Mouse (Mus musculus) testis, adult 2 months (tissue): ENCODE measurements around the gene D630045J12Rik. TPM values are rescaled to one million over a fixed set of nuclear protein-coding genes. Genes with fewer than 3 reads are reported as not detected.

Source experiments
- H3K27ac ChIP-seq: fragments of 200-500 bp; 2 replicates; pipeline ENCODE4 v1.5.1; 2012; ENCODE audit warnings: low read depth, low read length; ENCODE audit not compliant: control insufficient read depth, insufficient read depth
- H3K27me3 ChIP-seq: fragments of 200-500 bp; 2 replicates; pipeline ENCODE4 v1.6.1; 2012; ENCODE audit warnings: mild to moderate bottlenecking, low read length, moderate library complexity; ENCODE audit not compliant: control insufficient read depth, insufficient read depth
- H3K36me3 ChIP-seq: fragments of 200-500 bp; 2 replicates; pipeline ENCODE4 v1.6.1; 2012; ENCODE audit warnings: mild to moderate bottlenecking, low read length; ENCODE audit not compliant: control insufficient read depth, insufficient read depth
- H3K4me1 ChIP-seq: fragments of 200-500 bp; 2 replicates; pipeline ENCODE4 v1.6.1; 2012; ENCODE audit warnings: low read length; ENCODE audit not compliant: control insufficient read depth, insufficient read depth
- H3K4me3 ChIP-seq: fragments of 200-500 bp; 2 replicates; pipeline ENCODE4 v1.5.1; 2012; ENCODE audit warnings: low read depth, mild to moderate bottlenecking, low read length, moderate library complexity, mixed read lengths; ENCODE audit not compliant: control insufficient read depth
- CTCF ChIP-seq: fragments of 200-500 bp; IDR thresholded peaks from 2 replicates; pipeline ENCODE4 v1.5.1; 2012; ENCODE audit warnings: low read depth, mild to moderate bottlenecking, inconsistent platforms, low read length, moderate library complexity; ENCODE audit not compliant: control insufficient read depth, insufficient read depth, insufficient replicate concordance
- POLR2A ChIP-seq: fragments of 200-500 bp; IDR thresholded peaks from 2 replicates; pipeline ENCODE4 v1.6.1; 2012; ENCODE audit warnings: low read depth, mild to moderate bottlenecking, inconsistent platforms, low read length, moderate library complexity; ENCODE audit not compliant: control insufficient read depth
- polyA plus RNA-seq: library from polyadenylated mRNA; depleted of rRNA; stranded (reverse); fragments of >200 nt; gene quantifications from 2 replicates; pipeline ENCODE4 v1.2.3, GENCODE M21; 2012

D630045J12Rik gene
- polyA plus RNA-seq, 1 experiment = 3.4 TPM

GRCm38 (mm10) chr6:38121843-38122242 lies 132.0 kb downstream of the D630045J12Rik start:
- Histone ChIP-seq H3K4me1 (no peaks in the 10 kb centered on the region), H3K27me3 (no peaks in the 10 kb centered on the region), H3K36me3 (no peaks in the 10 kb centered on the region), H3K4me3 (no peak overlapping the region), H3K27ac (no peak overlapping the region)
- TF ChIP-seq POLR2A (no peak), CTCF (no peak)

GRCm38 (mm10) chr6:38120681-38121371 lies 133.0 kb downstream of the D630045J12Rik start:
- Histone ChIP-seq H3K27ac (no peak overlapping the region), H3K4me1 (no peaks in the 10 kb centered on the region), H3K4me3 (no peak overlapping the region), H3K27me3 (no peaks in the 10 kb centered on the region), H3K36me3 (no peaks in the 10 kb centered on the region)
- TF ChIP-seq CTCF (no peak), POLR2A (no peak)

GRCm38 (mm10) chr6:38118341-38118740 lies 135.5 kb downstream of the D630045J12Rik start:
- no peaks in the 10 kb centered on the region for H3K36me3 ChIP-seq
- H3K27ac ChIP-seq = no peak overlapping the region
- H3K4me1 ChIP-seq = no peaks in the 10 kb centered on the region
- H3K27me3 ChIP-seq = no peaks in the 10 kb centered on the region
- no peak for TF ChIP-seq POLR2A
- no peak for TF ChIP-seq CTCF
- H3K4me3 ChIP-seq = no peak overlapping the region

- H3K27ac ChIP-seq = no peak overlapping the region
- H3K27me3 ChIP-seq = no peaks in the 10 kb centered on the region
- H3K4me1 ChIP-seq = no peaks in the 10 kb centered on the region
- TF ChIP-seq POLR2A (no peak), CTCF (no peak)
- no peak overlapping the region for H3K4me3 ChIP-seq
- H3K36me3 ChIP-seq = no peaks in the 10 kb centered on the region
Observed at GRCm38 (mm10) chr6:38116107-38116770, 137.6 kb downstream of the D630045J12Rik start.

- H3K27ac ChIP-seq = no peak overlapping the region
- no peaks in the 10 kb centered on the region for H3K36me3 ChIP-seq
- peaks cover 6% of the 10 kb centered on the region; the same call in 1 of the 2 replicates for H3K4me1 ChIP-seq
- TF ChIP-seq POLR2A (no peak), CTCF (no peak)
- H3K27me3 ChIP-seq = no peaks in the 10 kb centered on the region
- no peak overlapping the region for H3K4me3 ChIP-seq
Observed at GRCm38 (mm10) chr6:38110859-38111258, 142.9 kb downstream of the D630045J12Rik start.

- TF ChIP-seq POLR2A (no peak), CTCF (no peak)
- H3K27ac ChIP-seq = no peak overlapping the region
- no peaks in the 10 kb centered on the region for H3K27me3 ChIP-seq
- no peak overlapping the region for H3K4me3 ChIP-seq
- H3K36me3 ChIP-seq = no peaks in the 10 kb centered on the region
- H3K4me1 ChIP-seq = peaks cover 6% of the 10 kb centered on the region; the same call in 1 of the 2 replicates
Observed at GRCm38 (mm10) chr6:38109871-38110270, 143.9 kb downstream of the D630045J12Rik start.

- TF ChIP-seq POLR2A (no peak), CTCF (no peak)
- H3K27ac ChIP-seq = no peak within 1 kb of the TSS
- H3K27me3 ChIP-seq = no peaks in the 10 kb centered on the region
- H3K36me3 ChIP-seq = no peaks in the 10 kb centered on the region
- peaks cover 6% of the 10 kb centered on the region; the same call in 1 of the 2 replicates for H3K4me1 ChIP-seq
- H3K4me3 ChIP-seq = no peak within 1 kb of the TSS
Observed at GRCm38 (mm10) chr6:38109160-38109795, 144.5 kb downstream of the D630045J12Rik start, which contains the start of gene Tmem213. Gene Tmem213 (plus strand): TSS chr6:38109255.
